Mouse (Mus musculus): ENCODE results near the gene Zfp879.

GRCm38 (mm10) chr11:50797674-50798073 is 43.7 kb downstream of the Zfp879 start:
- TF ChIP-seq POLR2A (IDR thresholded peaks at IDR 0.05; ENCODE audit: low read depth, low read length) (no peak), CTCF (IDR thresholded peaks at IDR 0.05; ENCODE audit: extremely low read depth, insufficient read length, insufficient replicate concordance, low read depth, low read length) (no peak)
